Mouse (Mus musculus): ENCODE results near the gene Dapl1.
A peak's percentile ranks its signal among the peaks of the same experiment; 100 is the strongest.

The Dapl1 gene

DNA sequence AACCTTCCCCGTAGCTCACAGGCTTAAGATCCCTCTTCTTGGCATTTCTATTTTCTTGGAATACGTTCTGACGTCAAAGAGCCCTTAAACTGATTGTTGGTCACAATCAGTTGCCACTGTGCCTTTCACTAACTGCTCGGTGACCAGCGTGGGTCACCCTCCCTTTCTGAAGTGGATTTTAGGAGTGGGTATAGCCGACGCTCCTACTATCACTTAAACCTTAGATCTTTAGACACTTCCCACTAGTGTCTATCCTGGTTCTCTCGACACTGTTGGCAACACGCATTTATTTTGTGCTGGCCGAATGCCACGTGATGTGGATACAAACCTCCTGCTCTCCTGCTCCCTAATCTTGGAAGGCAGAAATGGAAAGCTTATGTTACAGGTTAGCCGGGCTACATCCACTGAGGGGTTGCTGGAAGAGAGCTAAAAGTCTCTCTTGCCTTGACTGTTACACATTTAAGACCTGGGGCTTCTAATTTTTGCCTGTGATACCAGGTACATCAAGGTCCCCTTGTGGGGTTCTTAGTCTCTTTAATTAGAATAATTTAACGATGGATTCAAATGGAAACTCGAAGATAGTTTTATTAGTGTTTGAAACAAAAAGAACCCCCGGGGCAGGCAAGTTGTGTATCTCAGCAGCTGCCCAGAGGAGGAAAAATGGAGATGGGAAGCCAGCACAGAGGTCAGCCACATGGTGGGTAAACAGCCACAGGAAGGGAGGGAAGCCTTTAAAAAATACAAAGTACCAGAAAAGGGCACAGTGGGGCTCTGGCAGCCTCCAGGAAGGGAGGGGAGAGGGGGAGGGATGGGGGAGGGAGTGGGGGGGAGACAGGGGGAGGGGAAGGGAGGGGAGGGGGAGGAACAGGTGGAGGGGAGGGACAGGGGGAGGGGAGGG, 13.2 kb upstream of the Dapl1 start:
- no peak for DNase-seq (ENCODE audit: low spot score in 2 of 2)

DNA sequence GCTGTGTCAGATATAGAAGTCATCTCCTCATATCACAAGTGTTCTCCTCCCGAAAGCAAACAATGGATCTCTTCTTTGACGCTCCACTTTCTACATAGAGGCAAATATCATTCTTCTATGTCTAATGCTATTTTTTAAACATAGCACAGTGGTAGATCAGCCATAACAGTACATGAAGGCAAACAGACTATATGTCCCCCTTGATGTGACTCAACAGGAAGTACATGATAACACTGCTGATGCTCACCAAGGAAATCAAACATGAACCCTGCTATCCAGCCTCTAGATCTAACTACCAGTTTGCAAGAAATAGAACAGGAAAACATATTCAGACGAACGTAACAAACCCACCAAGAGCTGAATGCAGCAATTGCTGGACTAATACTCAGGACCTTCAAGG, 10.1 kb upstream of the Dapl1 start:
- no peak for DNase-seq (ENCODE audit: low spot score in 2 of 2)

DNA sequence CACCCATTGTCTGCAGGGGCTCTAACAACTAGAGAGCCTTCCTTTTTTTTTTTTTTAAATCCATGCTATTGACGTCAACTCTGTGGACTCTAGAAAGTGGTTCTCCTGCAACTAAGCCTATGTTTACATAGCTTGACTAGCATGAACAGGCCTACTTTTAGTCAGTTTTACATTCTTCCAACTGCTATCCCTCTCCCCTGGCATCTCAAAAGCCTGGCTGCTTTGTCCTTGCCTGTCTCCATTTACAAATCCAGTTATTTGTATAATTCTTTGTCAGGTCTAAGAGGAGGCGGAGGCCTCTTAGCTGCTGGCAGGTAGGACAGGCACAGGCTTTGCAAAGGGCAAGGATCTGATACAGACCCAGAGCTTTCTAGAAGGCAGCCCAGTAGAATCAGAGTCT, 627 bp downstream of the Dapl1 start:
- no peak for DNase-seq (ENCODE audit: low spot score in 2 of 2)

DNA sequence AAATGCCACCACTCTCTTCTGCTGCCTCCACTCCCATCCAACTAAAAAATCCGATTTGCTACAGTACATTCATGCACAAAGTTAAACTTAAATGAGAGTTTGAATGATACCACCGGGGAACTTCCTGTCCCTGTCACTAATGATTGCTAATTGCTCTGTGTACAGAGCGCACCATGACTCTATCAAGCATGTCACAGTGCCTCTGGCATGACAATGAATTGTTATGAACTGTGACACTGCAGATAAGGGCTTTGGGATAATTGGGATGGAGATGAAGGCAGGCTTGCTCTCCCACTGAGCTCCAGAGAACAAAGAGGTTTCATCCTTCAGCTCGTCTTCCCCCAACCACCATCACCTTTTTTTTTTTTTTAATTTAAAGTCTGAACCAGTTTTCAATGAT, 1.2 kb downstream of the Dapl1 start:
- no peak for DNase-seq (ENCODE audit: low spot score in 2 of 2)

DNA sequence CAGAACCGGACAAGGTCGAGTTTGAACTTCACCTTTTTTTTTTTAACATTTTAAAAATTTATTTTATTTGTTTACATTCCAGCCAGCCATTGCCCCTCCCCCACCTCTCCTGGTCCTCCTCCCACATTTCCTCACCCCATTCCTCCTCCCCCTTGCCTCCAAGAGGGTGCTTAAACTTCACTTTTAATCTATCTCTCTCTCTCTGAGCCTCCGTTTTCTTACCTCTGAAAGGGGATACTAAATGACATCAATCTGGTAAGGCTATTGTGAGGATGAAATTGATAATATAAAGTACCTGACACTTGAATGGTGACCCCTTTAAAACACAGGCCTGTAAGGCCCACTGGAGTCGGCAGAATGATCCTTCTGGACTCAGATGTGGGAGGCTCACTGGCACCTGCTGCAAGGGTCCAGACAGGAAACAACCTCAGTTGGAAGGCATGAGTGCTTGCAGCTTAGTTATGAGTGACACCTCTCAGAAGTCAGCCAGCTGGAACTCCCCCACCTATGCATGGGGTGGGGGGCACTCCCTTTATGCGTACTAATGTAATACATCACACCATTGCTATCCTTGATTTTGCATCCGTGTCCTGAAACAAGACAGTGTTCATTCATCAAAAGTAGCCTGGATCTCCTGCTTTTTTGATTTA, 1.9 kb downstream of the Dapl1 start:
- DNase-seq (ENCODE audit: low spot score in 2 of 2) = no peak

DNA sequence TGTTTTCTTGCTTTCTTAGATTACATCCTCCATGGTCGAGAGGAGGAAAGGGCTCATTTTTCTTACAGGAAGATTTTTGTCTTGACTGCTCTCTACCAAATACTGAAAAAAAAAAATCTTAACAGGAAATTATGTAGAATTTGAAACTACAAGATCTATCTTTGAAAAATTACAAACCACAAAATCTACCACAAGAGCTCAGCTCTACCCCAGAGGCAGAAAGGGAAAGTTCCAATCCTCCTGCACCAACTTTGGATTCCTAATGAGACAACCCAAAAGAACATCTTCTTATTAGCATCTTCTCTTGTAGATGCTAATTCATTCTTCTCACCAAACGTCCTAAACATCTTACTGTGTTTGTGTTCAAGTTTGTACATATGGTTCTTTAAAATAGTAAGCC, 3.8 kb downstream of the Dapl1 start:
- no peak for DNase-seq (ENCODE audit: low spot score in 2 of 2)

DNA sequence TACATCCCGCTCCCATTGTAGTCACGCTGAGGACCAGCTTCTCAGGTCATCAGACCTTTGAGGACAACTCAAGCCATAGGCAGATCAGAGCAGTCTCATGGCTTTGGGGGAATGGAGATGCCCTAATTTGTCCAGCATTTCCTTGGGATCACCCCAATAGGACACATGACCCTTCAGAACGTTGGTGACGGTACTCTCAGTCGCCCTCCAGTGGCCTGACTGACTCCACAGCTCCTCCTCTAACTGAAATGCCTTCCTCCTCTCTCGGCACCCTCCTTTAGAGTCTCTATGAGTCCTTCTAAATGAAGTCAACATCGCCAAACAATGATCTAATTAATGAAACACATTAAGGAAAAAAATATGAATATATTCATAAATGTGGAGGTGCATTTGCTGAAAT, 5.9 kb downstream of the Dapl1 start:
- no peak for DNase-seq (ENCODE audit: low spot score in 2 of 2)

DNA sequence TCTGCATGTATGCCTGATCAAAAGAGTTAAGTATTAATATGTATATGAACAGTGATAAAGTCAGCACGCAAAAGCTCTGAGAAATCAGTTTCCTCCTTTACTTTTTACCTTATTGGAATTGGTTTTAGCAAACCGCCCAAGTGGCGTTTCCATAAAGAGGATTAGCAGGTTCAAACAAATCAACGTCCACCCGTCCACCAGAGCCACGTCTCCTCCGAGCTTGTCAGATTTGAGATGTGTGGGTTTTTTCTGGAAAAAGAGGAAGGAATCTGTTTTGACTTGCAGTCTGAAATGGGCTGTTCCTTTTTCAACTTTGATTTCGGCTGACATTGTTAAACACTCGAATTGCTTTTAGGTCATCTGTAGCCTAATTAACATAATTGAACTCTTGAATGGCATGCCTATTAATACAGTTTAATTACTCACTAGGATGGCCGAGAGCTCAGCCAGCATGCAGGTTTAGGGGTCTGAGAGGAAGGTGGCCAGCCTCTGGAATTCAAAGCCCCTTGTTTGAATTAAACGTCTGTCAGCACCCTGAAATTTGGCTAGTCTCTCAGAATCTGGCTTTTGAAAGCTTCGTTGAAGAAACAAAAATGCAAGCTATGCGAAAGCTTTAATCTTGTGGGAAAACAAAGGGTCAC, 9.1 kb downstream of the Dapl1 start:
- no peak for DNase-seq (ENCODE audit: low spot score in 2 of 2)

DNA sequence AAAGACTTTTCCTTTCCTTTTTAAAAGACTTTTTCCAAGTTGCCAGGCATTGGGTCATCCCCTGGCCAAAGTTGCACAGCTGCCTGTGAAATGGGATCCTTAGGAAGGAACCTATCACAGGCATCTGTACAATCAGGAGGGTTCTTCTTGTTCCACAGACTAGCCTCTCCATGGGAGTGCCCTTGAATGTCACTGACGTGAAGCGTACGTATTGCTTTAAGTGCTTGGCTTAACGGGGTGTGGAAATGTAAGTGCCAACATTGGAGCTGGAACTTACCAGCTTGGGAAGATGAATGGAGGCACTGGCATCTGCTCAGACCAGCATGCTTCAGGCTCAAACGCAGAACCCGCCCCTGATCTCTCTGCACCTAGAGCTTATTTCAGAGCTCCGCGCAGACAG, 14.7 kb downstream of the Dapl1 start:
- no peak for DNase-seq (ENCODE audit: low spot score in 2 of 2)

DNA sequence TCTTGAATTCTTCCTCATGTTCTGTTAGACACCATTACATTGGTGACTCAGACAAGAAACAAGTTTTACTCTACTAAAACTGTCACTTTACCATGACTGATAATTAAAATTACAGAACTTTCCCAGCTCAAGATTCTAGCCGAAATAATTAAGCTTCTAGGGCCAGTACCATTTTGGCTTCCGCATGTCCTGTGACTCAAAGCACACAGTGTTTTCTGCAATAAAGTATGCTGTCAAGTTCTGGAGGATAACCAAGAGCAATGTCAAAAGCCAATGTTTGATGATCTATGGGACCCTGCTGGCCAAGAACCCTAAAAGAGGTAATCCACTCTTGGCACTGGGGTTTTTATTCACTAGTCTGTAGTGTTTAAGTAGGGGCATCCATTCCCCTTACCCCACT, 15.3 kb downstream of the Dapl1 start:
- no peak for DNase-seq (ENCODE audit: low spot score in 2 of 2)

DNA sequence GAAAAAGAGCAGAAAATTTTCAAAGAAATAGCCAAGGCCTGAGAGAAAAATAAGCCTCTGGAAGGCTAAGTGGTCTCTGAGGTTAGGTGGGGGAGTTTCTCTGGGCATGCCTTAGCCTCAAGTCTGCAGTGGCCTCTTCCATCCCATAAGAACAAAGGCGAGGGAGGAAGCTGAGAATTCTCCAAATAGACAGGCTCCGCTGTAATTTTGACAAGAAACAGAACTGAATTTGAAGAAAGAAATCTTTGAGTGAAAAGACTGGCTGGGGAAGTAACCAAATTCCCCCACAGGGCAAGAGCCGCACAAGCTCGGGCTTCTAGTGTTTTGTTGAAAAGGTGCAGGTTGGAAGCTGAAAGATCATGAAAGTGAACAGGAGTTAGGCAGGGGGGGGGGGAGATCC, 24.6 kb downstream of the Dapl1 start:
- no peak for DNase-seq (ENCODE audit: low spot score in 2 of 2)

DNA sequence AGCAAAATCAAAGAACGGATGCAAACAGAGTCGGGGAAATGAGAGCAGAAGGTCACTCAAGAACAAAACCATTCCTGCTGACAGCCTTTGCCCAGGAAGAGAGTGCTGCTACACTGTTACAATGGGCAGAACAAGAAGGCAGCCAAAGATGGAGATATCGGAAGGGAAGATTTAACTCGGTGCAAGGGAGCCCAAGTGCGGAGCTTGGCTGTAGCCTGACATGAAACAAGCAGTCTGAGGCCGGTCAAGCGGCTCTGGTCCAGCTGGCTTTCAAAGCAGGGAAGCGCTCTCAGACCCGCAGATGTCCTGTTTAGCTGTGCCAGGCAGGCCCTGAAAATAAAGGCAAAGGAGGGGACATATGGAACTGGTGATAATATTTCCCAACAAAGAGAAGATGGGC, 26.0 kb downstream of the Dapl1 start:
- no peak for DNase-seq (ENCODE audit: low spot score in 2 of 2)

DNA sequence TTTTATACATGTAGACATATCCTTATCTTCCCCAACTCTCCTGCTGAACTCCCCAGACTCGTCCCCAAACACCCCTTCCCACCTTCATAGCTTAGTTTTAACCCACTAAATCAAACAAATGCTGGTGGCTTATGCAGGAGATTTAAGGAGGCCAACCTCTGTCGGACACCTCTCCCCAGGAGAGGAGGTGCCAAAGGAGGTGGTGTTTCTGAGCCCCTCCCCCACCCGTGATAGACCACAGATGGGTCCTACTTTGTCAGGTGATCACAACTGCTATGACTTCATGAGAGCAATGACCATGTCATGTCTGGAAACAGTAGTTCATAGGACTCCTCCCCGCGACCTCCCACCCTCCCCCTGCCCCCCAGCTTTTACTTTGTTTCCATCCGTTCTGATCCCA, 26.4 kb downstream of the Dapl1 start:
- no peak for DNase-seq (ENCODE audit: low spot score in 2 of 2)

DNA sequence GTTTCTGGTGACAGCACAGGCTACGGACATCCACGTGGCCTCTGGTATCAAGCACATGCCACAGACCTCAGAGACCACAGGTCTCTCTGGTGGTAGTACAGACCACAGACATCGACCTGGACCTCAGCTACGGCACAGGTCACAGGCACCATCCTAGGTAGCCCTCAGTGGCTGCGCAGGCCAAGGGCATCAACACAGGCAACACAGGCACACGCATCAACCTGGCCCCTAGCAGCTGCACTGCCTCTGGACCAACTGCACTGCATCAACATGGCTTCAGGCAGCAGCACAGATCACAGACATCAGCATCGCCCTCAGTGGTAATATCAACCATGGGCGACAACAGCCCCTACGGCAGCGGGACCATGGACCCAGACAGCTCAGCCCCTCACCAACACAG, 36.2 kb downstream of the Dapl1 start:
- no peak for DNase-seq (ENCODE audit: low spot score in 2 of 2)

DNA sequence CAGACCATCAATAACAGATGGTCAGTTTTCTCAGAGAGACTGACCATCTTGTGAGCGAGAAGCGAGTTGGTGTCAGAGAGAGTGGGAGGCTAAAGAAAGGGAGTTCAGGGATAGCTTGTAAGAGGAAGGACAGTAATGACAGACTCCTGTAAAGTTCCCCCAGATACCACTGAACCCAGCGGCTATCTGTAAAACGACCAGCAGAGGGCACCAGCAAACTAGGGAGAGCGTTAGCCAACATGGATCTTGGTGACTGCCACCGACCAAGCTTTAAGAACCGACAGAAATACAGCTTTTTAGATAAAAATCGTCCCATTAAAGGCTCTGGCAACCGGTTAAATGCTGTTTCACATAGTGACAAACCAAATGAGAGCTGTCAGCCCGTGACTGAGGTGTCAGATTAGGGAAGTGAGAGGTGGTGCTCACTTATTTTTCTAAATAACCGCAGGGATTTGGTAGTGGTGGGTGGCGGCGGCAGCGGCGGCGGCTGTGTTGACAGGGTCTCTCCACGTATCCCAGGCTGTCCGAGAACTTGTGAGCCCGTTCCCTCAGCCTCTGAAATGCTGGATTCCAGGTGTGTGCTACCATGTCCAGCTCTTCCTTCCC, 37.7 kb downstream of the Dapl1 start:
- peak; percentile 35 to 50 for DNase-seq (ENCODE audit: low spot score in 2 of 2)

DNA sequence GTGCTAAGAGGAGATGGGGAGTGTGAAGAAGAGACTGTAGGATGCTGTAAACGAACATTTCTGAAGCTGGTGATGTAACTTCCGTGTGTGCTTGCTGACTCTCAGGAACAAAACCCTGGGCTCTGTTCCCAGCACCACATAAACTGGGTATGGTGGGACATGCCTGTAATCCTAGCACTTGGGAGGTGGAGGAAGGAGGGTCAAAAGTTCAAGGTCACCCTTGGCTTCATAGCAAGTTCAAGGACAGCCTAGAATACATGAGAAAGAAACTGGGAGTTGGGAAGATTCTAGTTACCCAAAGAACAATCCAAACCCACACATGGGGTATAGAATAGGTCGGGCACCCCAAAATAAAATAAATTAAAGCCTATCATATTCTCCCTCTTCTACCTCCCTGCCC, 39.1 kb downstream of the Dapl1 start:
- no peak for DNase-seq (ENCODE audit: low spot score in 2 of 2)

DNA sequence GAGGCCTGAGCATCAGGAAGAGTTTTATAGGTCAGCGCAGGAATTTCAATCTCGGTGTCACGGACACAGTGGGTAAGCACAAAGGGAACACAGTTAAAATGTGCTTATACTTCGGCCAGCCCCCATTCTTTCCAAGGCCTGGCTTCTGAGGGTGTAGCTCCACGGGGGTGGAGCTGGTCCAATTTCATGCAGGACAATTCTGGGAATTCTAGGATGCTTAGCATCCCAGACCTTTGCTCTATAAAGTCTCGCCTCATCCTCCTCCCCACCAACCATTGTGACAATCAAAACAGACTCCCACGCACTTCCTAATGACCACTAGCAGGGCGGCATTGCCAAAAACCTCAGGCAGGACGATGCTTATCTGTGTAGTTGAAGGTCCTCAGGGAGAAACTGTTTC, 42.4 kb downstream of the Dapl1 start:
- no peak for DNase-seq (ENCODE audit: low spot score in 2 of 2)

DNA sequence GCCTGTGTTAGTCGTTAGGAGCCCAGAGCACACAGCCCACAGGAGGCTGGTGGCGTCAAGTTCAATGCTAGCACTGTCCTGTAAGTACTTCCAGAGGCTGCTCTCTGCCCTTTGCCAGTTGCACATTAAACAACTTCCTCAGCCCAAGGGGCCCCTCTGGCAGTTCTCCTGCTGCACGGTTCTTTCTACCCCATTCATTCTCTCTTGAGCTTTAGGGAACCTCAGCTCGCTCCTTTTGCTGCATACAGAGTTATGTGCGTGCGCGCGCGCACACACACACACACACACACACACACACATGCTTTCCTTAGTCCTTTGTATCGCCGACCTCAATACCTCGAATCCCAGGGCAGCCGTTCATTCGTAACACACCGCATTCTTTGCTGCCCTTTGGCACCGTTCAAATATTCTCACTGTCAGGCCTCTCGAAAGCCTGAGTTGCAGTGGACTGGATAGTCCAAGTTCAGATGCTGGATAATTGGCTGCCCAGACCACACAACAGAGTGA, 45.2 kb downstream of the Dapl1 start:
- DNase-seq (ENCODE audit: low spot score in 2 of 2) = no peak

DNA sequence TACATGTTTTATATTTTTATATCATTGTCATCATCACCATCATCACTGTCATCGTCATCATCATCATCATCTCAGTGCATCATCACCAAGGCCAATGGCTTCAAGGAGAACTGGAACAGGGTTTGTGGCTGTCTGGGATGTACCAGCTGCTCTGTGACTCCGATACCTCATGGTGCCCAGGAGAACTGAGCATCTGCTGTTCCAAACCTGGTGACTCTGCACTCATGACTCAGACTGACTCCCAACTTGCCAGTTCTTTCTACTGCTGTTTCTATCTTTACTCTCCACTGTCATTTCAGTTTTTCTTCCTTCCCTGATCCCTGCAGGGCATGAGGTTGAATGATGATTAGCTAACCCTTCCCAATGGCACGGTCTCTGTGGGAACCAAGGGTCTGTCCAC, 46.4 kb downstream of the Dapl1 start:
- DNase-seq (ENCODE audit: low spot score in 2 of 2) = no peak

DNA sequence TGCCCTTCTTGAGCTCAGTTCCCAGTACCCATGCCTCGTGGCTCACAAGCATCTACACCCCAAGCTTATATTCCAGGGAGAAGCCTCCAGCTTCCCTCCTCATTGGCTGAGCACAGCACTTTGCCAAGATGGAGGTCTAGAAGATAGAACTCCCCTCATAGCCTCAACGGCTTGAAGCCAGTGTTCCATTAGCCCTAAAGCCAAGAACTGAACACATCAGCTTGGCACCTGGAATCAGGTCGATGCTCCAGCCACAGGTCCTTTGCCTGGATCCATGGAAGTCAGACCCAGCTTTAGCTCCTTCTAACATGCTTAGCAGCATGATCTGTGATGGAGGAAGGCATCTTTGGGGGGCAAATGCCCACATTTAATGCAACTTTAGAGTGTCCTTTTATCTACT, 48.5 kb downstream of the Dapl1 start:
- DNase-seq (ENCODE audit: low spot score in 2 of 2) = no peak

DNA sequence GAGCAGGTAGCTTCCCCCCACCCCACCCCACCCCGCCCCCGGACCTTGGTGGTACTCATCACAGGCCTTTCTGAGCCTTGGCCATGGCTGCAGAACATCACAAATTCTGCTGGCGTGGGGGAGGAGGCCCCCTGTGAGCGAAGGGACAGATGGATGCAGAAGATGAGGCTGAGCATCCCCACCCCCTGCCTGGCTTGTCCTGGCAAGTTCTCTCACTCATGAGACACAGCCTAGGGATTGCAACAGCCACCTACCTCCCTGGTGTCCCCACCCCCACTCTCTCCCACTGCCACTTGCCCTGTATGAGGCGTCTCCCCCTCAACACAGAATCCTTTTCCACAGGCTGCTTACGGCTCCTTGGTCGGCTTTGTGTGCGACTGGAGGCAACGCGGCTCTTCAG, 49.1 kb downstream of the Dapl1 start:
- DNase-seq (ENCODE audit: low spot score in 2 of 2) = no peak

DNA sequence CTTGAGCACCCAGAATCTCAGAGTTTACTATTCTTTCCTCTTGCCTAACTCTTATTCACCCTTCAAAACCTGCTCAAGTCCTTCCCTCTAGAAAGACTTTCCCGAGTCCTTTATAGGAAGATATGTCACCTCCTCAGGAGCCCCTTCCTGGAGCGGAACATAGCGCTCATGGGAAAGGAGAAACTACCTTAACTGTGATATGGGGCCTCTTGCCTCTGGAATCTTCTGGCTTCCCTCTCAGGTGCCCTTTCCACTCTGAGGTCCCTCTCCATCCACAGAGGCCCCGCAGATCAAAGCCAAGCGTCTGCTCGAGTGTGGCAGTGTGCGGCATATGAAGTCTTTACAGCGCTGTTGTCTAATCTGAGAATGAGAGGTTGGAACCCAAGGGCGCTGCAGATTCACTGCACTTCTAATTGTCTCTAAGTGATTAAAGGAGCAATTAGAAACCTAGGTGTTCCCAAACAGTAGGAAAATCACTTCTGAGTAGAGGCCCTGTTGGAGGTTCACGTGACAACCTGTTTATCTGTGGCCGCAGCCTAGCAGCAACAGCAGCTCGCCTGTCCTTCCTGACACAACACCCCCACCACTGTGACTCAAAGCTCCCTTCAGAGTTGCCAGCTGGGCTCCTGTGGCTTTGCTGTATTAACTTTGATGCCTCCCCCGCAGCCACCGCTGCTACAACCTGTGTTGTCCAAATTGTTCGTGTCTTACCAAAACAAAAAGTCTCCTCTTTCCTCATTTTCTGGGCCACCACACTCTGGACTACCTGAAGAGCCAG, 49.7 kb downstream of the Dapl1 start:
- DNase-seq (ENCODE audit: low spot score in 2 of 2) = no peak

Data from spleen, postnatal 36 days (tissue).